Mouse (Mus musculus): ENCODE data around the gene Rnaset2b.
"Not testable (repeated sequence)": the region's sequence is repeated elsewhere in the genome, so short reads cannot be mapped to it uniquely, and the experiment has no call there.

- not testable (repeated sequence) for TF ChIP-seq EP300, CTCF (IDR thresholded peaks at IDR 0.05; ENCODE audit: low read depth)
Measured at GRCm38 (mm10) chr17:6947984-6948768, 22.3 kb upstream of the Rnaset2b start, which contains the start of gene Rsph3b.
